Mouse (Mus musculus) layer of hippocampus, adult 18-20 months (tissue): ENCODE measurements around the gene Pate3. TPM values are rescaled to one million over a fixed set of nuclear protein-coding genes. Genes with fewer than 3 reads are reported as not detected.
A peak's percentile ranks its signal among the peaks of the same experiment; 100 is the strongest.
"Not testable (repeated sequence)": the region's sequence is repeated elsewhere in the genome, so short reads cannot be mapped to it uniquely, and the experiment has no call there.

Experiments used
- DNase-seq, 2 experiments: peaks; one replicate each; pipeline ENCODE4 v3.0.0; 2022; ENCODE audit warnings: low spot score in 2 of 2
- long read RNA-seq: library from polyadenylated mRNA; stranded (forward); transcript quantifications from one replicate; pipeline ENCODE4 v2.0.0, GENCODE M21; 2021
- total RNA-seq, 2 experiments: library from RNA; stranded (reverse); gene quantifications; 2 replicates each; pipeline ENCODE4 v1.2.3; 2021

Pate3 gene
- total RNA-seq: not detected
- long read RNA-seq: 0 reads

DNA sequence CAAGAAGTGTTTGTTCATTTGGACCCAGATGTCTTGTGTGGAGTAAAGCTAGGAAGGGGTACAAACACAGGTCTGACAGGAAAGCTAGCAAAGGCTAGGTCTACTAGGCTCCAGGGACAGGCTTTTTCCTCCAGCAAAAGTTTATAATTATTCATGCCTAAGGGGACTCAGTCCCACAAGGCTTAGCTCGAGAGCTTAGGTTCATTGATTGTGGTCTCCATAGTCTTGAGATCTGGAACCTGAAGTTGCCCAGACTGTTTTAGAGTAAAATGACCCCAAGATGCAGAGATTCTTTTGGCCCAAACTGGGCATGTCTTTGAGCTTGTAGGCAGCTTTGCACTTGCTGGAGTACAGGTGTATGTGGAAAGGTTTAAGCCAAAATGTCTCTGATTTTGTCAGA is at the start of gene Pate3:
Gene Pate3, minus strand, starts transcription at position 101 of the 400 bp plus-strand sequence.
- DNase-seq: no peak

DNA sequence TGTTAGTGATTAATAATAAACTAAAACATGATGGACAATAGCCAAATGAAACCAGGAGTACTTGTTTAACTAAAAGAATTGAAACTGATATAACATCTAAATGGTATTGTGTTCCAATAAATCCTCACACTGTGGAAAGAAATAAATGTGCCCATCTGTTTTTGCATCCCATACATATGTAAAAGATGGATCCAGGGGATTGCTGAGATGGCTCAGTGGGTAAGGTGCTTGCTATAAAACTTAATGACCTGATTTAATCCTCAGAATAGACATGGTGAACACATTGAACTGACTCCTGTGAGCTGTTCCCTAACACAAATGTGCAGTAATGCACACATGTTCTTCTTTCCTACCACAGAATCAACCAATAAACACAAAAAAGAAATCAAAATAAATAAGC is 43.9 kb upstream of the Pate3 start:
- DNase-seq: no peak

DNA sequence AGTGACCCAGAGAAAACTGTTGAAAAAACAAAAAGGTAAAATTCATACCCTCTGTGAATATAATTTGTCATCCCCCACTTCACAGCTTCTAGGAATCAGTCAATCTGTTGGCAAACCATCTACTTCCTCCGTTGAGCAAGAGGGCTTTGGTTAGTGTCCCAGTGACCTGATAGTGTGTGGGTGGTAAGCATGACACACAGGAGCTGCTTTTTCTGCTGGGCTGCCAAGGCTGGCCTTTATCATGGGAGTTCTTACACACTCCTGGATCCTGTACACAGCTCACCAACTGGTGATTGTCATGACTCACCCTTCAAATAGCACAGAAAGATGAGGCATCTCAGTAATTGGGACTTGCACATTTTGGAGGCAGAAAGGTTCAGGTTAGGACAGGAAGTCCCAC is 39.0 kb upstream of the Pate3 start, which contains the start of gene Pate1:
Gene Pate1, minus strand, starts transcription at position 378 of the 400 bp plus-strand sequence.
- DNase-seq: peak; percentile 11 to 12

GRCm38 (mm10) chr9:35673557-35673956 is 25.6 kb upstream of the Pate3 start:
- DNase-seq: no peak

GRCm38 (mm10) chr9:35632981-35633380 is 15.0 kb downstream of the Pate3 start:
- DNase-seq: no peak

- not testable (repeated sequence) for DNase-seq
Observed at GRCm38 (mm10) chr9:35616784-35617183, 31.2 kb downstream of the Pate3 start.

- DNase-seq: no peak
Observed at GRCm38 (mm10) chr9:35614005-35614404, 34.0 kb downstream of the Pate3 start.

DNA sequence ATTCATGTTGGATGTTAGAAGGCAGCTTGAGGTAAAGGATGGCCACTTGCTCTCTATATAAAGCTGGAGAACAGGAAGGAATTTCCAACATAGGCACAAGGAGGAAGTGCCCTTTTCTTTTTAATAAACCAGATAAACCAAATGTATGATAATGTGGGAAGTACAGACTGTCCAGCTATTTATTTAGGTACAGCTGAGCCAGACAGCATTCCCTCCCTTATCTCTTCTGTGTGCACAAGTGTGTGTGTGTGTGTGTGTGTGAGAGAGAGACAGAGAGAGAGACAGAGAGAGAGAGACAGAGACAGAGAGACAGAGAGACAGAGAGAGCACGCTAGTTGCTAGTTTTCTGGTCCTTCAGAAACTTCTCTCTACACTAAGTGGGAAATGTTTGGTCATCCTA is 36.2 kb downstream of the Pate3 start, which contains the start of gene Pate4:
Gene Pate4, minus strand, starts transcription at position 101 of the 400 bp plus-strand sequence.
- DNase-seq: no peak

DNA sequence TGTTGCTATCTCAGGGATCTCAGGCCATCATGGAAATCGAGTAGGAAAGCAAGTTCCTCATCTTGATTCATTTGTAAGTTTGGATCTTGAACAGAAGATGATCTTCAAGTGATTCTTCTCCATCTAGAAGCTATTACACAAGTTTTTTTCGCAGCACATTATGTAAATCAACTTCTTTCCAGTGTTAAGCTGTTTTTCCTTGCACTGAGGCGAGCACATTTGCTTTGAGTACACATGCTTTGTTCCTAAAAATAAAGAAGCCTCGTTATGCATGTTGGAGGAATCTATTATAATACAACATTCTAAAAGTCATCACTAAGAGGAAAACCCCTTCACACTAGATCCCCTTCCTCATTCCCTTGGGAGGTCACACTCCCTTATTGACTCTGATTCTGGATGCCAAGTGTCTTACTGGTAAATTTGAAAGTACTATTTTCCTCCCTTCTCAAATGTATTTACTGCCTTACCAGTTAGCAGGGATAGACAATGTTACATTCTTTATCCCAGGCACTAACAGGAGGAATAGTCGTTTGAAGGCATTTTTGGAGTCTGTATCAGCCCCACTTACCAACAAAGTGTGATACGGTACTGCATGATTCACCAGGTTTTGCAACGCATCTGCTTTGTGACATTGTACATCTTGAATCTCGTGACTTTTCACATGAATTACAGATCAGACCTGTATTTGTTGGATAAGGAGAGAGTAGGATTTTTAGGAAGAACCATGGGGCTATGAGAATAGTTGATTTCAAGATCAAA is 40.2 kb downstream of the Pate3 start:
- peak in 1 of 2 experiments; percentile 35 for DNase-seq

Other genes starting within 250 kb of the Pate3 start
- 10 to 100 TPM; 11.2 to 11.9 TPM for gene Cdon, start 227.1 kb downstream of the Pate3 start, total RNA-seq
- not detected for gene Gm1113, start 129.9 kb downstream of the Pate3 start, total RNA-seq
- 10 to 100 TPM; 15.6 to 15.9 TPM for gene Ddx25, start 89.7 kb downstream of the Pate3 start, total RNA-seq
- gene Pus3, start 89.6 kb downstream of the Pate3 start, total RNA-seq: 10 to 100 TPM; 11.3 to 12.1 TPM
- gene Pate2, start 77.9 kb downstream of the Pate3 start, total RNA-seq: 1 to 10 TPM in 1 of 2 experiments, under 1 TPM in 1; 0.58 to 1.5 TPM
- gene Hyls1, start 77.8 kb downstream of the Pate3 start, total RNA-seq: 10 to 100 TPM; 14.8 to 15.3 TPM
- gene Pate4, start 36.3 kb downstream of the Pate3 start, total RNA-seq: not detected
- gene Pate1, start 39.2 kb upstream of the Pate3 start, total RNA-seq: not detected
- not detected for gene Gm17677, start 92.8 kb upstream of the Pate3 start, total RNA-seq
- not detected for gene Gm17727, start 129.9 kb upstream of the Pate3 start, total RNA-seq
- not detected for gene Gm27235, start 141.9 kb upstream of the Pate3 start, total RNA-seq
- not detected for gene D730048I06Rik, start 141.9 kb upstream of the Pate3 start, total RNA-seq
- gene 9230110F15Rik, start 195.9 kb upstream of the Pate3 start, total RNA-seq: not detected